Mouse (Mus musculus) midbrain, embryonic 13.5 days (tissue): ENCODE results near the gene Zbtb38. TPM values are rescaled to one million over a fixed set of nuclear protein-coding genes. Genes with fewer than 3 reads are reported as not detected.

Experiments
- ATAC-seq: fragments of 200-750 bp; cut with Nextera tagmentation; 2 replicates; pipeline ENCODE4 v1.8.0; 2017; ENCODE audit warnings: mild to moderate bottlenecking, moderate TSS enrichment, moderate library complexity
- H3K27ac ChIP-seq: fragments of 300-500 bp; sonication (generic); 2 replicates; pipeline ENCODE4 v1.5.1; 2015; ENCODE audit warnings: inconsistent platforms, mild to moderate bottlenecking, moderate library complexity
- H3K27me3 ChIP-seq: fragments of 300-500 bp; sonication (generic); 2 replicates; pipeline ENCODE4 v1.6.1; 2015; ENCODE audit warnings: mild to moderate bottlenecking, inconsistent platforms
- H3K36me3 ChIP-seq: fragments of 300-500 bp; sonication (generic); 2 replicates; pipeline ENCODE4 v1.6.1; 2015; ENCODE audit warnings: mild to moderate bottlenecking, inconsistent platforms
- H3K4me1 ChIP-seq: fragments of 300-500 bp; sonication (generic); replicated peaks from 2 replicates; pipeline ENCODE4 v1.6.1; 2015; ENCODE audit warnings: inconsistent platforms
- H3K4me2 ChIP-seq: fragments of 300-500 bp; sonication (generic); replicated peaks from 2 replicates; pipeline ENCODE4 v1.6.1; 2015; ENCODE audit warnings: moderate library complexity, mild to moderate bottlenecking, inconsistent platforms
- H3K4me3 ChIP-seq: fragments of 300-500 bp; sonication (generic); replicated peaks from 2 replicates; pipeline ENCODE4 v1.5.1; 2015; ENCODE audit warnings: mild to moderate bottlenecking, inconsistent platforms
- H3K9ac ChIP-seq: fragments of 300-500 bp; sonication (generic); replicated peaks from 2 replicates; pipeline ENCODE4 v1.6.1; 2015; ENCODE audit warnings: mild to moderate bottlenecking, inconsistent platforms
- H3K9me3 ChIP-seq: fragments of 300-500 bp; sonication (generic); 2 replicates; pipeline ENCODE4 v1.6.1; 2016; ENCODE audit warnings: mild to moderate bottlenecking, inconsistent platforms
- WGBS: fragments of 180-500 bp; shearing (Covaris S2); methylation state at CpG from one replicate; pipeline ENCODE4 v1.1.7; 2015; 5-methylcytosine and 5-hydroxymethylcytosine counted together
- polyA plus RNA-seq: library from polyadenylated mRNA; unstranded; fragments of >200 nt; fragmentation: Nextera tagmentation; extraction: Ambion mirVana; gene quantifications from 2 replicates; pipeline ENCODE4 v1.2.1, GENCODE M21; 2015

The Zbtb38 gene
- polyA plus RNA-seq, 1 experiment from 2014 or later = 38.0 TPM

DNA sequence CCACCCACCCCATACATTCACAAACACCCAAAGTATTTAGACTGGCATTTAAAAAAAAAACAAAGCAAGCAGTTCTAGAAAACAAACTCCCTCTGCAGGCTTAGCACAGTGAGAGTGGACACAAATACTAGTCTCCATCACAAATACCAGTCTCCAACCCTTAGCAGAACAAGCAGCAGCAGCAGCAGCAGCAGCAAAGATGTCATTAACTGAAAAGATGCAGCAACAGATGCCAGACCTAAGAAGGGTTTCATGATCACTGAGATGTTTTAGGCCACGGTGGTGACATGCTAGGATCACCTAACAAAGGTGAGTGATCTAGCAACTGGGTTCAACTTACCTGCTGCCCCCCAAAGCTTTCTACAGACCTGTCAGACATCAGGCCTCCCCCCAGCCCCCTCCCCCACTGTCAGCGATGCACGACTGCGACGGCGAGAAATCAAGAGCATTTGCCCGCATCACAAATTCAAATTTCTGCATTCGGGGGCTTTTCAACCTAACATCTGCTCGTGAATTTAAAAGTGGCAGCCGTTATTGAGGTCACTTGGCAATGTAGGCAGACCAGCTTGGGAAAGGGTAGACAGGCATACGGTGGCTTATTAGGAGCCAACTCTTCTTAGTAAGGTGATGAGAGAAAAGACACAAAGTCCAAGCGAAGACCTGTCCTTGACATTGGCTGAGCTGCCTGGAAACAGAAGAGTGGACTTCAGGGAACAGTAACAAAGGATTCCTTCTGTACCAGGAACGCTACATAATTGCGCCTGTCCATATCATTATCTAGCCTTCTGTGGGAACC lies 26.1 kb downstream of the Zbtb38 start:
- Histone ChIP-seq H3K9me3 (no peaks in the 10 kb centered on the region), H3K36me3 (no peaks in the 10 kb centered on the region), H3K4me1 (peaks cover 60% of the 10 kb centered on the region), H3K27me3 (no peaks in the 10 kb centered on the region), H3K4me2 (peak overlapping the region; percentile 45), H3K4me3 (peak overlapping the region; percentile 5; the same call in 1 of the 2 replicates), H3K9ac (peak overlapping the region; percentile 17; the same call in 1 of the 2 replicates), H3K27ac (peak overlapping the region; percentile 86)
- ATAC-seq = peak; percentile 27; the same call in 1 of the 2 replicates
- WGBS = 19% methylated on average over 14 of the region's 14 CpGs

DNA sequence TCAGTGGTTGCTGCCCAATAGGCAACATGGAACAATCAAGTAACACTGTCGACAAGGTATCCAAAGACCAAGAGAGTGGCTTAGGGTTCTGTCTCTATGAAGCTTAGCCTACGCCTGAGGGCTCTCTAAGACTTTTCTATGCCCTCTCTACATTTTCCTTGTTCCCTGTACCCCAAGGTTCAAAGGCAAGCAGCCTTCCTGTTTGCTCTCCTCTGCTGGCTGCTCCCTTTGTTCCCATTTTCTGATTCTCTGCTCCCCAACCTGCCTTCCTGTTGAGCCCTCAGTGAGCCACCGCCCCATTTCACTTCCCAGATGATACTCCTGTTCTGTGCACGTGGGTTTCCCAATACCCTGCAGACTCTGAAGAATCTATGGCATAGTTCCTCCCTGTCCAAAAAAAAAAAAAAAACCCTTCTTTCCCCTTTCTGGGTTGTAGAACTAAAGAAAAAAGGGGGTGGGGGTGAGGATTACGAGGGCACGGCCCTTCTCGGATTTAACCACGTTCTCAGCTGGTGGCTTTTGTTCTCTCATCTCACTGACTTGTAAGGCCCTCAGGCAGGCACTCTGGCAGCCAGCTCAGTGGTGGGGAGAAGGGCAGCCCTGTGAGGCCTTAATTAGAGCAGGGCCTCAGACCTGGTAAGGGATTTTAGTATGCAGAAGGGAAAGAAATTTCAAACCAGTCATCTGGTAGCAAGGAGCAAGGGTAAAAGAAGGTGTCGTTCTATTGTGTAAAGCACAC lies 26.9 kb downstream of the Zbtb38 start:
- peak; percentile 86 for ATAC-seq
- peak overlapping the region; percentile 55 for H3K9ac ChIP-seq
- WGBS = 6% methylated on average over 9 of the region's 9 CpGs
- 0 out of 2 replicates have a peak overlapping the region, but pooled peaks have one; percentile 11 for H3K4me3 ChIP-seq
- H3K4me2 ChIP-seq = peak overlapping the region; percentile 45
- no peaks in the 10 kb centered on the region for H3K9me3 ChIP-seq
- H3K27me3 ChIP-seq = no peaks in the 10 kb centered on the region
- peaks cover 67% of the 10 kb centered on the region for H3K4me1 ChIP-seq
- no peaks in the 10 kb centered on the region for H3K36me3 ChIP-seq
- peak overlapping the region; percentile 86 for H3K27ac ChIP-seq

DNA sequence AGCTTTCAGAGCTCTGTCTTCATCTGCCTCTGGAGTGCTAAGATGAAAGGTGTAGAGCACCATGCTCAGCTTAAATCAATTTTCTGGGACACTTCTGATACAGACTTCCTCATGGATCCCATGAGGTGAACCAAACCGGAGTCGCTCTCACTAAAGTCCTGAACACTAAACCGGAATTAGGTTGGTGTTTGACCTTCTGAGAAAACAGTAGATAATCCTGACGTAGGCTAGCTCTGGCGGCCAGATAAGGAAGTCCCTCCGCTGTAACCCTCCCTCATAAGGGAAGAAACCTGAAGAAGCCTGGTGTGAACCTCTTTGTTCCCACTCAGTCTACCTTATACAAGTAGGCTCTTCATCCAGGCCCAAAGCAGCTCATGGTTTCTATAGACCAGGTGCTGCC lies 29.0 kb downstream of the Zbtb38 start:
- Histone ChIP-seq H3K36me3 (no peaks in the 10 kb centered on the region), H3K27me3 (no peaks in the 10 kb centered on the region), H3K9ac (no peak overlapping the region), H3K27ac (no peak overlapping the region), H3K4me1 (peaks cover 66% of the 10 kb centered on the region), H3K4me2 (no peak overlapping the region), H3K4me3 (no peak overlapping the region), H3K9me3 (no peaks in the 10 kb centered on the region)
- no peak for ATAC-seq
- WGBS = 92% methylated on average over 6 of the region's 6 CpGs

DNA sequence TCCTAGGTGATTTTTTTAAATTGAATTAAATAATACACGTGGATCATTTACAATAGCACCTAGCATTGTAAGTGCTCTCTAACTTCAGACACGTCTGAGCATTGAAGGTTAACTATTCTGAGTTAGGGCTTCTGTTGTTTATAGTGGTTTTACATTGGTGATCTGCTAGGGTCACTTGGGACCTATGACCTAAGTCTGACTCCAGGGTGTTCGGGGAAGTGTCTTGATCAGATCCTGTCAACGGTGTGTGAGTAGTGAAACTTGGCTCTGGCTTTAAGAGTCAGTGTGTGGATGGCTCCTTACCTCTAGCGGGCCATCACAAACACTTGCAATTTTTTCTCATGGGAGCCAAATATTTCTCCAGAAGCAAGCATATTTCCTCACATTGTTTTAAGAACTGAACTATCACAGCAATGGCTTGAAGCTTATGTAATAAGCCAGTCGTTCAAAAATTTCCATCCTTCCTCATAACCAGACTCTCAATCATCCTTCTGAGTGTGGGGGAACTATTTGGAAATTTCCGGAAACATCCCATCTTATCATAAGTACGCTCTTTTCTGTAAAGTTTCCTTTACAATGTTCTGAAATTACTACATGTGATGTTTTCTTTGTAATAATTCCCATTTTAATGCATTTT lies 31.4 kb downstream of the Zbtb38 start:
- no peak for ATAC-seq
- Histone ChIP-seq H3K9me3 (no peaks in the 10 kb centered on the region), H3K4me3 (no peak overlapping the region), H3K36me3 (no peaks in the 10 kb centered on the region), H3K27ac (no peak overlapping the region), H3K4me2 (no peak overlapping the region), H3K9ac (no peak overlapping the region), H3K27me3 (no peaks in the 10 kb centered on the region), H3K4me1 (peaks cover 45% of the 10 kb centered on the region)
- WGBS = 90% methylated on average over 8 of the region's 8 CpGs

DNA sequence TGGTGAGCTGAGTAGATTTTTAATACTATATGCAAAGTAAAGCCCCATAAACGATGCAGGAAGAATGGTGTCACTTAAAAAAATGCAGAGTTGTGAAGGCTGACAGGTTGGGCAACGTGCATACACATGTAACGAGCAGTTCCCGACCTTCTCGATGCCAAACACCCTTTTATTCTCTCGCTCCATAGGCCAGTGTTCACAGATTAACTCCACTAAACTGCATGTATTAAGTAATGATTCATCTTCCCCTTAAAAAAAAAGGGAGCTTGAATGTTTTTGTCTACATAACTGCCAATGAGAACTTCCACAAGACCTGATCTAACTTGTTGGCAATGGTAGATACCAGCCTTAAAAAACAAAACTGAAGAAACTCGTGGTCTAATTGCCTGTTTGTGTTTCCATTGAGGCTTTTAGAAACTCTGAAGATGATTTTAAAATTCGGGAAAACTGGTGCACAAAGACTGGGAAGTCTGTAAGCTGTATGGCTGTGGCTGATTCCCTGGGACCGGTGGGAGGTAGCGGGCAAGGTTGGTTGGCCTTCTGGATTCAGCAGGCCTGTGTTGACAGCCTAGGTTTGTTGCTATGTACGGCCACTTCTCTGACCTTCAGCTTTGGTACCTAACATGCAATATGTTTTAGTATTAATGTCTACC lies 32.0 kb downstream of the Zbtb38 start:
- H3K4me3 ChIP-seq = no peak overlapping the region; the same call in 1 of the 2 replicates
- H3K9ac ChIP-seq = no peak overlapping the region
- WGBS = 66% methylated on average over 11 of the region's 11 CpGs
- no peaks in the 10 kb centered on the region for H3K27me3 ChIP-seq
- H3K4me1 ChIP-seq = peaks cover 38% of the 10 kb centered on the region
- H3K9me3 ChIP-seq = no peaks in the 10 kb centered on the region
- no peak overlapping the region; the same call in 1 of the 2 replicates for H3K27ac ChIP-seq
- H3K36me3 ChIP-seq = no peaks in the 10 kb centered on the region
- peak overlapping the region; percentile 76 for H3K4me2 ChIP-seq
- ATAC-seq = no peak

DNA sequence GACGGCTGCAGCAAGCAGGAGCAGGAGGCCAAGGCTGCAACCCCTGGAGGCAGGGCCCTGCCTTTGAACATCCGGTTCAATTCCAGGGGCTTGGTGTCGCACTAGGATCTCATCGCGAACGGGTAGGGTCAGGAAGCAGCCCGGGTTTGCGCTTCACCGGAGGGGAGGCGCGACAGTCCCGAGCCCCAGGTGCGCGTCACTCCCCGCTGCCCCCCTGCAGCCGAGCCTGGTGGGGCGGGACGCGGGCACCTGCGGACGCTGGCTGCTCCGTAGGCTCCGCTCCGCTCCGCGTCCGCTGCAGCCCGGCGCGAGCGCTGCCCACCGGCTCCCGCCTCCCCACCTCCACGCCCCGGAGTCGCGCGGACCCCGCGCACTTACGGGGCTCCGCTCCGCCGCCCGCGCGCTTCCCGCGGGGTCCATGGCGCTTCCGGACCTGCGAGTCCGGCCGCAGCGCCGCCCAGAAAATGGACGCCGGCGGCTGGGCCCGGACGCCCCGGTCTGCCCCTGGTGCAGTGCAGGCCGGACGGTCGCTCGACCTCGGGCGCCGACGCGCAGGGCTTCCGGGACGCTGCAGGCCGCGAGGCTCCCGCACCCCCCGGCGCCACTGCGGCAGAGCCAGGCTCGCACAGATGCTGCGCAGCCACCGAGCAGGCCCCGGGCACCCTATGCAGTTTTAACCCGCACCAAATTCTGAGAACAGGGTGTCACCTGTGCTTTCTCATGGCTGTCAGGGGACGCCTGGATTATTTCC lies 33.0 kb downstream of the Zbtb38 start:
- H3K27me3 ChIP-seq = no peaks in the 10 kb centered on the region
- peak; percentile 92 for ATAC-seq
- H3K4me1 ChIP-seq = peaks cover 36% of the 10 kb centered on the region
- peak overlapping the region; percentile 76 for H3K4me2 ChIP-seq
- peak overlapping the region; percentile 92 for H3K27ac ChIP-seq
- H3K9ac ChIP-seq = peak overlapping the region; percentile 97
- H3K36me3 ChIP-seq = no peaks in the 10 kb centered on the region
- under 1% methylated on average over 77 of the region's 85 CpGs for WGBS
- peak overlapping the region; percentile 70 for H3K4me3 ChIP-seq
- H3K9me3 ChIP-seq = no peaks in the 10 kb centered on the region

DNA sequence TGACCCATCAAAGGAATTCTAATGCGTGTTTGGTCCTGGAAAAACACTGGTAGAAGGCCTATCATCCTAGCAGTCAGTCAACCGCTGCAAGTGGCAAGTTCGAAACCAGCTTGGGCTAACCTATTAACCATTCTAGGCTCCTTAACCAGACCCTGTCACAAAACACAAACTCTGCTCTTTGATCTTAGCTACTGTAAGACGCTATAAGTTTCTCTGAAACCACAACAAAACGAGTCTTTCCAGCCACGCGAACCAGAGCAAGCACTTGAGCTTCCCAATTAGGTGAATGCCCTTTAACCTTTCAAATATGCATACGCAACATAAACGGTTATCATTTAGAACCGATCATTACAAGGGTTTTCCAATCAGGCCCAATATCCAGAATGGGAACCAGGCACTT lies 33.7 kb downstream of the Zbtb38 start:
- Histone ChIP-seq H3K9me3 (no peaks in the 10 kb centered on the region), H3K9ac (peak overlapping the region; percentile 97), H3K27ac (peak overlapping the region; percentile 92), H3K27me3 (no peaks in the 10 kb centered on the region), H3K36me3 (0 out of 2 replicates have a peak, but pooled peaks cover 2% of the 10 kb centered on the region), H3K4me1 (peaks cover 38% of the 10 kb centered on the region), H3K4me2 (peak overlapping the region; percentile 76), H3K4me3 (peak overlapping the region; percentile 70)
- WGBS = 67% methylated on average over 10 of the region's 10 CpGs
- ATAC-seq = no peak

DNA sequence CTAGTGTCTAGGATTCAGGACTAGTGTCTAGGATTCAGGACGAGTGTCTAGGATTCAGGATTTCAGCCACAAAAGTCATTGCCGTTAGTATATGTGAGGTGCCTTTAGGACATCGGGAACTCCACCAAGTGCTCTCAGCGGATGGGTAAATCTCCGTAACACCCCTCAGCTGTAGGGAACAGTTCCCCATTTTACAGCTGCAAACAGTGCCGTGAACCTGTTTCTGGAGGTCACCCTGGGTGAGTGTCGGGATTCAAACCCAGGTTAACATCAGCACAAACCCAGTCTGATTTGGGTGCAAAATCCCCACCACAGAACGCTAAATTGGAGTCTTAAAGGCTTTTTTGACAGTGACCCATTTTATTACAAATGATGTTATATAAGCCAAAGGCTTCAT lies 34.2 kb downstream of the Zbtb38 start:
- H3K9ac ChIP-seq = no peak overlapping the region
- WGBS = 96% methylated on average over 8 of the region's 8 CpGs
- no peak overlapping the region for H3K4me2 ChIP-seq
- H3K36me3 ChIP-seq = 0 out of 2 replicates have a peak, but pooled peaks cover 2% of the 10 kb centered on the region
- H3K27ac ChIP-seq = no peak overlapping the region
- no peaks in the 10 kb centered on the region for H3K9me3 ChIP-seq
- H3K4me3 ChIP-seq = no peak overlapping the region
- H3K27me3 ChIP-seq = no peaks in the 10 kb centered on the region
- peaks cover 40% of the 10 kb centered on the region for H3K4me1 ChIP-seq
- ATAC-seq = no peak

DNA sequence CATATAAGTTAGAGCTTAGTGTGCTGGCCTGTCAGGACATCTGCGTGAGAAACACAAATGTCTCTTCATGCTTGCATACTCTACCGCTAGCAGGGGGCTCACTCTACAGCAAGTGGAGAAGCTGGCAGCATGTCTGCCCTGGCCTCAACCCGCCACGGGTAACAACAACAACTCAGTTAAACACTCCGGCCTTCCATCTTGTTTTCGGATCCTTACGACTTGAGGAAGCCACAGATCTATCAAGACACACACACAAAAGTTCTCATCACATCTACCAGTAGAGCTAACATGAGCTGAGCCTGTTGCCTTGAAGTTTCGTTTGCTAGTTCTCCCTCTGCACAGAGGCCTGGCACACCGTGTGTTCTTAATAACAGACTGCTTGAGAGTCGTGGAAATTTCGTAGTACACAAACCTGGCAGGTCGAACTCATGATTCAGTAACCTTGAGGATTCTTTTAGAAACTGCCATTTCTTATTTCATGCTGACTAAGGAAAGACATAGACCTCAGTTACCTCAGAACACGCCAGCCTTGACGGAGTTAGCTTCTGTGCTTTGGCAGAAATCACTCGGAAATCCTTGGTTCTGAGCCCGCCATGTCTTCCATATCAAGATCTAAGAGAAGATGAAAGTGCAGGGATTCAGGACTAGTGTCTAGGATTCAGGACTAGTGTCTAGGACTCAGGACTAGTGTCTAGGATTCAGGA lies 34.8 kb downstream of the Zbtb38 start:
- H3K36me3 ChIP-seq = 0 out of 2 replicates have a peak, but pooled peaks cover 2% of the 10 kb centered on the region
- H3K27ac ChIP-seq = no peak overlapping the region
- peaks cover 44% of the 10 kb centered on the region for H3K4me1 ChIP-seq
- H3K27me3 ChIP-seq = no peaks in the 10 kb centered on the region
- H3K9ac ChIP-seq = no peak overlapping the region
- 95% methylated on average over 16 of the region's 16 CpGs for WGBS
- no peak overlapping the region for H3K4me2 ChIP-seq
- no peaks in the 10 kb centered on the region for H3K9me3 ChIP-seq
- no peak for ATAC-seq
- no peak overlapping the region for H3K4me3 ChIP-seq

DNA sequence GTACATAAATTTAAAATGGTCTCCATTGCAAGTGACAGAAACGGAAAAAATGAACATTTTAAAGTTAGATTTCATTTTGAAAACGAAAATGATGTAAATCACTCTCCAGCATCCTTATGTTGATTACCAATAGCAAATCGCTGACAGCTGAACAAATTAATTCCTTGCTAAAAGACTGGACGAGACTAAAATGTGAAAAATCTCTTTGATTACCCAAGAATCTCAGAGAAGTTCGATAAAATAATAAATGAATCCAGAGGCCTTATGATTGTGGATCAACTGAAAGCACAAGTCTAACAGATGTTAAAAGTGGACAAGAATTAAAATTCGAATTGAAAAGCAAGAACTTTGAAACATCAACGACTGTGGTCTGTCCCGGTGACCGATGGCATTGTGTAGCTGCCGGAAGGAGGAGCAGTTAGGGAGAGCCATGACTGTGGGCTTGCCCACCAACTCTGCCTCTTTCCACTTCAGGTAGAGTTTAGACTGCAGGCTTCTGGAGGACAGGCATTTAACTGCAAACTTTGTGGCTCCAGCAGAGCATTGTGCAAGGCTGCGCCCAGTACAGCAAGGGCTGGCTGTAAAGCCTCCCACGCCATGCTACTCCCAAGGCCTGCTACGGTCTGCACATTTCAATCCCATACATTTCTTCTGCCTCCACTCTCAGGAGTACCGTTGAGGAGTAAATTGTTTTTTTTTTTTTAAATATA lies 35.7 kb downstream of the Zbtb38 start:
- Histone ChIP-seq H3K36me3 (0 out of 2 replicates have a peak, but pooled peaks cover 2% of the 10 kb centered on the region), H3K27me3 (no peaks in the 10 kb centered on the region), H3K27ac (no peak overlapping the region), H3K4me2 (no peak overlapping the region), H3K4me1 (peaks cover 44% of the 10 kb centered on the region), H3K9ac (no peak overlapping the region), H3K9me3 (no peaks in the 10 kb centered on the region), H3K4me3 (no peak overlapping the region)
- WGBS = 92% methylated on average over 14 of the region's 14 CpGs
- no peak for ATAC-seq
